Mouse (Mus musculus): ENCODE data around the gene Icam5. TPM values are rescaled to one million over a fixed set of nuclear protein-coding genes. Genes with fewer than 3 reads are reported as not detected.

Icam5 gene
- total and polyA plus RNA-seq, 2 experiments from 2014 or later: 4.1 to 7.7 TPM

- 2% methylated on average over 30 of the region's 30 CpGs for WGBS
- ATAC-seq (ENCODE audit: low FRiP score): no peak; the same call in 1 of the 2 replicates
These were observed 16.2 kb upstream of the Icam5 start, which contains the start of gene Icam1 for GRCm38 (mm10) chr9:21015571-21016130. Gene Icam1 (plus strand): TSS chr9:21015985.

GRCm38 (mm10) chr9:21016331-21017176 lies 15.3 kb upstream of the Icam5 start:
- DNase-seq (ENCODE audit: low spot score): no peak
- no peaks in the 10 kb centered on the region for H3K4me1 ChIP-seq (ENCODE audit: insufficient read depth, low read length)
- H3K27ac ChIP-seq (ENCODE audit: low read depth, low read length): no peak overlapping the region
- H3K27me3 ChIP-seq (ENCODE audit: insufficient read depth, low read length): peaks cover 28% of the 10 kb centered on the region
- 4% methylated on average over 17 of the region's 17 CpGs for WGBS
- H3K36me3 ChIP-seq (ENCODE audit: insufficient read depth, low read length): no peaks in the 10 kb centered on the region
- no peaks in the 10 kb centered on the region for H3K9me3 ChIP-seq (ENCODE audit: low read length)
- TF ChIP-seq CTCF (IDR thresholded peaks at IDR 0.05): no peak
- H3K4me3 ChIP-seq (ENCODE audit: low read depth, low read length): 0 out of 2 replicates have a peak overlapping the region, but pooled peaks have one; percentile 20
- no peak for ATAC-seq (ENCODE audit: low FRiP score)
- H3K9ac ChIP-seq (replicated peaks; ENCODE audit: low read length, poor library complexity, severe bottlenecking): no peak overlapping the region
- H3K4me2 ChIP-seq (ENCODE audit: low read depth, low read length, poor library complexity, severe bottlenecking): no peak overlapping the region

More at GRCm38 (mm10) chr9:21015571-21016130, 16.2 kb upstream of the Icam5 start, which contains the start of gene Icam1:
- peaks cover 28% of the 10 kb centered on the region for H3K27me3 ChIP-seq (ENCODE audit: insufficient read depth, low read length)
- H3K4me3 ChIP-seq (ENCODE audit: low read depth, low read length): peak within 1 kb of the TSS; percentile 20
- TF ChIP-seq CTCF (IDR thresholded peaks at IDR 0.05): no peak
- no peaks in the 10 kb centered on the region for H3K9me3 ChIP-seq (ENCODE audit: low read length)
- no peaks in the 10 kb centered on the region for H3K4me1 ChIP-seq (ENCODE audit: insufficient read depth, low read length)
- H3K9ac ChIP-seq (replicated peaks; ENCODE audit: low read length, poor library complexity, severe bottlenecking): no peak within 1 kb of the TSS
- DNase-seq (ENCODE audit: low spot score): no peak
- H3K36me3 ChIP-seq (ENCODE audit: insufficient read depth, low read length): no peaks in the 10 kb centered on the region
- peak within 1 kb of the TSS; percentile 36 for H3K4me2 ChIP-seq (ENCODE audit: low read depth, low read length, poor library complexity, severe bottlenecking)
- no peak within 1 kb of the TSS for H3K27ac ChIP-seq (ENCODE audit: low read depth, low read length)

- Histone ChIP-seq H3K9ac (replicated peaks; ENCODE audit: low read length, poor library complexity, severe bottlenecking) (no peak overlapping the region), H3K4me2 (ENCODE audit: low read depth, low read length, poor library complexity, severe bottlenecking) (0 out of 2 replicates have a peak overlapping the region, but pooled peaks have one; percentile 3), H3K27me3 (ENCODE audit: insufficient read depth, low read length) (peaks cover 27% of the 10 kb centered on the region), H3K4me1 (ENCODE audit: insufficient read depth, low read length) (no peaks in the 10 kb centered on the region), H3K9me3 (ENCODE audit: low read length) (no peaks in the 10 kb centered on the region), H3K36me3 (ENCODE audit: insufficient read depth, low read length) (no peaks in the 10 kb centered on the region), H3K4me3 (ENCODE audit: low read depth, low read length) (no peak overlapping the region), H3K27ac (ENCODE audit: low read depth, low read length) (no peak overlapping the region)
- ATAC-seq (ENCODE audit: low FRiP score): no peak
- no peak for TF ChIP-seq CTCF (IDR thresholded peaks at IDR 0.05)
- no peak for DNase-seq (ENCODE audit: low spot score)
- 44% methylated on average over 4 of the region's 4 CpGs for WGBS
These were observed 14.7 kb upstream of the Icam5 start for GRCm38 (mm10) chr9:21017177-21017575.

GRCm38 (mm10) chr9:21018600-21018999 lies 13.3 kb upstream of the Icam5 start:
- H3K9ac ChIP-seq (replicated peaks; ENCODE audit: low read length, poor library complexity, severe bottlenecking): no peak overlapping the region
- H3K4me3 ChIP-seq (ENCODE audit: low read depth, low read length): no peak overlapping the region
- no peak overlapping the region for H3K27ac ChIP-seq (ENCODE audit: low read depth, low read length)
- H3K4me2 ChIP-seq (ENCODE audit: low read depth, low read length, poor library complexity, severe bottlenecking): no peak overlapping the region
- DNase-seq (ENCODE audit: low spot score) (no peak), ATAC-seq (ENCODE audit: low FRiP score) (no peak)
- 79% methylated on average over 2 of the region's 2 CpGs for WGBS
- H3K9me3 ChIP-seq (ENCODE audit: low read length): no peaks in the 10 kb centered on the region
- no peak for TF ChIP-seq CTCF (IDR thresholded peaks at IDR 0.05)
- H3K27me3 ChIP-seq (ENCODE audit: insufficient read depth, low read length): peaks cover 25% of the 10 kb centered on the region
- H3K4me1 ChIP-seq (ENCODE audit: insufficient read depth, low read length): no peaks in the 10 kb centered on the region
- H3K36me3 ChIP-seq (ENCODE audit: insufficient read depth, low read length): no peaks in the 10 kb centered on the region

- Histone ChIP-seq H3K9me3 (ENCODE audit: low read length) (no peaks in the 10 kb centered on the region), H3K27ac (ENCODE audit: low read depth, low read length) (no peak overlapping the region), H3K9ac (replicated peaks; ENCODE audit: low read length, poor library complexity, severe bottlenecking) (no peak overlapping the region), H3K27me3 (ENCODE audit: insufficient read depth, low read length) (peaks cover 11% of the 10 kb centered on the region), H3K4me2 (ENCODE audit: low read depth, low read length, poor library complexity, severe bottlenecking) (no peak overlapping the region), H3K4me1 (ENCODE audit: insufficient read depth, low read length) (no peaks in the 10 kb centered on the region), H3K4me3 (ENCODE audit: low read depth, low read length) (no peak overlapping the region), H3K36me3 (ENCODE audit: insufficient read depth, low read length) (no peaks in the 10 kb centered on the region)
- no peak for DNase-seq (ENCODE audit: low spot score)
- 72% methylated on average over 3 of the region's 3 CpGs for WGBS
- TF ChIP-seq CTCF (IDR thresholded peaks at IDR 0.05): no peak
- no peak for ATAC-seq (ENCODE audit: low FRiP score)
These were observed 10.5 kb upstream of the Icam5 start for GRCm38 (mm10) chr9:21021363-21021762.

- Histone ChIP-seq H3K27me3 (ENCODE audit: insufficient read depth, low read length) (peaks cover 7% of the 10 kb centered on the region), H3K4me3 (ENCODE audit: low read depth, low read length) (no peak overlapping the region), H3K27ac (ENCODE audit: low read depth, low read length) (no peak overlapping the region), H3K9ac (replicated peaks; ENCODE audit: low read length, poor library complexity, severe bottlenecking) (no peak overlapping the region), H3K9me3 (ENCODE audit: low read length) (no peaks in the 10 kb centered on the region), H3K4me1 (ENCODE audit: insufficient read depth, low read length) (no peaks in the 10 kb centered on the region), H3K36me3 (ENCODE audit: insufficient read depth, low read length) (no peaks in the 10 kb centered on the region), H3K4me2 (ENCODE audit: low read depth, low read length, poor library complexity, severe bottlenecking) (no peak overlapping the region)
- TF ChIP-seq CTCF (IDR thresholded peaks at IDR 0.05): no peak
- 65% methylated on average over 6 of the region's 6 CpGs for WGBS
- DNase-seq (ENCODE audit: low spot score) (no peak), ATAC-seq (ENCODE audit: low FRiP score) (no peak)
These were observed 9.6 kb upstream of the Icam5 start for GRCm38 (mm10) chr9:21022288-21022687.
